Mouse (Mus musculus) CH12.LX (cell line): ENCODE measurements around the gene Sgca. TPM values are rescaled to one million over a fixed set of nuclear protein-coding genes. Genes with fewer than 3 reads are reported as not detected.

Experiments
- DNase-seq: peaks from one replicate; pipeline ENCODE4 v3.0.0-alpha.2; 2013; ENCODE audit errors: extremely low read depth
- H3K27ac ChIP-seq: 2 replicates; pipeline ENCODE4 v1.5.1; 2012; ENCODE audit warnings: low read depth, mild to moderate bottlenecking, control low read depth, moderate library complexity; ENCODE audit not compliant: insufficient read depth
- H3K27me3 ChIP-seq: replicated peaks from 2 replicates; pipeline ENCODE3; 2012; ENCODE audit warnings: inconsistent platforms
- H3K36me3 ChIP-seq, 2 experiments: replicated peaks in 1 of 2; 2 replicates each; pipeline versions ENCODE3 to v1.6.1; 2012; ENCODE audit warnings: inconsistent platforms in 1 of 2, low read length in 1 of 2, mild to moderate bottlenecking in 1 of 2, mixed read lengths in 1 of 2, moderate library complexity in 1 of 2; ENCODE audit not compliant: control insufficient read depth in 1 of 2, insufficient read depth in 1 of 2
- H3K4me1 ChIP-seq, 2 experiments: 2 replicates each; pipeline ENCODE4 v1.6.1; 2012; ENCODE audit warnings: inconsistent platforms in 1 of 2, moderate library complexity in 1 of 2; ENCODE audit not compliant: insufficient read depth in 2 of 2, control insufficient read depth in 1 of 2
- H3K4me2 ChIP-seq: 2 replicates; pipeline ENCODE4 v1.6.1; 2012; ENCODE audit warnings: low read depth, mild to moderate bottlenecking, control low read depth; ENCODE audit not compliant: poor library complexity, insufficient read depth, severe bottlenecking
- H3K4me3 ChIP-seq, 3 experiments: fragments of 150-350 bp in 1 of 3; sonication (generic) in 1 of 3; replicated peaks in 1 of 3; 2 replicates each; pipeline versions ENCODE3 to v1.5.1; 2011 to 2012; ENCODE audit warnings: low read depth in 2 of 3, low read length in 2 of 3, mild to moderate bottlenecking in 2 of 3, moderate library complexity in 2 of 3, control low read depth in 1 of 3, improper control_type of control experiment in 1 of 3, inconsistent platforms in 1 of 3, mixed read lengths in 1 of 3; ENCODE audit not compliant: poor library complexity in 1 of 3
- H3K79me2 ChIP-seq: replicated peaks from 2 replicates; pipeline ENCODE4 v1.6.1; 2012; ENCODE audit warnings: mild to moderate bottlenecking, moderate library complexity; ENCODE audit not compliant: control insufficient read depth, poor library complexity, insufficient read depth, severe bottlenecking; ENCODE audit errors: extremely low read depth
- H3K9ac ChIP-seq: 2 replicates; pipeline ENCODE4 v1.6.1; 2012; ENCODE audit warnings: low read depth, mild to moderate bottlenecking, control low read depth, moderate library complexity; ENCODE audit not compliant: insufficient read depth
- H3K9me3 ChIP-seq: replicated peaks from 2 replicates; pipeline ENCODE3; 2012; ENCODE audit warnings: low read length, inconsistent platforms, mixed read lengths
- CHD2 ChIP-seq: IDR thresholded peaks from 2 replicates; pipeline ENCODE4 v1.6.1; 2011; ENCODE audit warnings: low read length, improper control_type of control experiment
- CTCF ChIP-seq, 2 experiments: IDR thresholded peaks in 1 of 2; conservative IDR thresholded peaks in 1 of 2; 2 replicates each; pipeline ENCODE4 v1.5.1; 2011 to 2012; ENCODE audit warnings: low read depth in 2 of 2, low read length in 2 of 2, improper control_type of control experiment in 1 of 2, inconsistent platforms in 1 of 2, mild to moderate bottlenecking in 1 of 2, moderate library complexity in 1 of 2
- E2F4 ChIP-seq: IDR thresholded peaks from 2 replicates; pipeline ENCODE4 v1.6.1; 2011; ENCODE audit warnings: low read depth, low read length, improper control_type of control experiment; ENCODE audit not compliant: insufficient replicate concordance
- ELF1 ChIP-seq: IDR thresholded peaks from 2 replicates; pipeline ENCODE4 v1.6.1; 2014; ENCODE audit warnings: low read depth, mild to moderate bottlenecking, inconsistent platforms, low read length, improper control_type of control experiment
- GABPA ChIP-seq: IDR thresholded peaks from 2 replicates; pipeline ENCODE4 v1.6.1; 2012; ENCODE audit warnings: low read depth, low read length, improper control_type of control experiment, inconsistent platforms; ENCODE audit not compliant: insufficient replicate concordance
- IRF4 ChIP-seq: IDR thresholded peaks from 2 replicates; pipeline ENCODE4 v1.6.1; 2014; ENCODE audit warnings: low read depth, mild to moderate bottlenecking, inconsistent platforms, low read length, improper control_type of control experiment
- JUN ChIP-seq: IDR thresholded peaks from 2 replicates; pipeline ENCODE4 v1.6.1; 2011; ENCODE audit warnings: low read depth, mild to moderate bottlenecking, low read length, improper control_type of control experiment, moderate library complexity; ENCODE audit not compliant: insufficient read depth
- MAFK ChIP-seq: IDR thresholded peaks from 2 replicates; pipeline ENCODE4 v1.6.1; 2011; ENCODE audit warnings: low read length, improper control_type of control experiment; ENCODE audit not compliant: insufficient replicate concordance
- MAX ChIP-seq: IDR thresholded peaks from 2 replicates; pipeline ENCODE4 v1.6.1; 2011; ENCODE audit warnings: low read length, improper control_type of control experiment
- MYC ChIP-seq: IDR thresholded peaks from 2 replicates; pipeline ENCODE4 v1.6.1; 2011; ENCODE audit warnings: low read depth, mild to moderate bottlenecking, improper control_type of control experiment, low read length
- NRF1 ChIP-seq: IDR thresholded peaks from 2 replicates; pipeline ENCODE4 v1.6.1; 2014; ENCODE audit warnings: low read depth, mild to moderate bottlenecking, inconsistent platforms, low read length, improper control_type of control experiment, moderate library complexity
- PAX5 ChIP-seq: IDR thresholded peaks from 2 replicates; pipeline ENCODE4 v1.6.1; 2012; ENCODE audit warnings: low read length, inconsistent platforms, mixed read lengths
- POLR2A ChIP-seq: IDR thresholded peaks from 2 replicates; pipeline ENCODE4 v1.6.1; 2011; ENCODE audit warnings: low read depth, mild to moderate bottlenecking, improper control_type of control experiment, low read length
- SIN3A ChIP-seq: IDR thresholded peaks from 2 replicates; pipeline ENCODE4 v1.6.1; 2012; ENCODE audit warnings: low read length, improper control_type of control experiment, inconsistent platforms
- SMC3 ChIP-seq: IDR thresholded peaks from 2 replicates; pipeline ENCODE4 v1.6.1; 2011; ENCODE audit warnings: low read depth, low read length, improper control_type of control experiment
- TCF12 ChIP-seq: IDR thresholded peaks from 2 replicates; pipeline ENCODE4 v1.6.1; 2014; ENCODE audit warnings: low read depth, mild to moderate bottlenecking, inconsistent platforms, low read length, improper control_type of control experiment
- UBTF ChIP-seq: IDR thresholded peaks from 2 replicates; pipeline ENCODE4 v1.6.1; 2012; ENCODE audit warnings: low read depth, mild to moderate bottlenecking, inconsistent platforms, low read length, improper control_type of control experiment, moderate library complexity
- USF1 ChIP-seq: IDR thresholded peaks from 2 replicates; pipeline ENCODE4 v1.6.1; 2014; ENCODE audit warnings: low read depth, mild to moderate bottlenecking, inconsistent platforms, low read length, improper control_type of control experiment
- USF2 ChIP-seq: conservative IDR thresholded peaks from 2 replicates; pipeline ENCODE4 v1.6.1; 2011; ENCODE audit warnings: low read depth, low read length, improper control_type of control experiment
- ZC3H11A ChIP-seq: IDR thresholded peaks from 2 replicates; pipeline ENCODE4 v1.6.1; 2012; ENCODE audit warnings: low read depth, mild to moderate bottlenecking, inconsistent platforms, low read length, improper control_type of control experiment
- ZKSCAN1 ChIP-seq: IDR thresholded peaks from 2 replicates; pipeline ENCODE4 v1.6.1; 2012; ENCODE audit warnings: low read depth, inconsistent platforms, low read length, improper control_type of control experiment, borderline replicate concordance
- dilution Hi-C: fragments of 300-500 bp; cut with MboI; formaldehyde crosslinking; loops from 2 replicates; pipeline ENCODE4 v1.14.3; 2020; ENCODE audit warnings: low sequenced_read_pairs; ENCODE audit not compliant: extremely low pct_unique_long_range_greater_than_20kb, extremely low pct_ligation_motif_present
- in situ Hi-C: fragments of 300-500 bp; cut with MboI; formaldehyde crosslinking; loops from 3 replicates; pipeline ENCODE4 v1.14.3; 2019; ENCODE audit warnings: low sequenced_read_pairs, low pct_ligation_motif_present, low pct_unique_long_range_greater_than_20kb, mixed read lengths
- polyA plus RNA-seq: library from polyadenylated mRNA; unstranded; fragments of >175 nt; gene quantifications from 2 replicates; pipeline ENCODE4 v1.2.1, GENCODE M21; 2012; ENCODE audit warnings: low read depth; ENCODE audit not compliant: insufficient read length
- total RNA-seq, 2 experiments: library from RNA; depleted of rRNA; stranded (reverse); fragments of 300-350 nt in 1 of 2; fragments of >200 nt in 1 of 2; gene quantifications; 2 replicates each; pipeline ENCODE4 v1.2.3; 2012 to 2014

The Sgca gene
- total and polyA plus RNA-seq, 3 experiments = 0.08 to 0.39 TPM; not detected in 1

GRCm38 (mm10) chr11:95009629-95010014 is 33.5 kb upstream of the Sgca start, which contains the start of gene Samd14:
TSS of gene Samd14 (plus strand) at chr11:95009879.
- H3K27me3 ChIP-seq = peaks cover 64% of the 10 kb centered on the region
- H3K4me2 ChIP-seq = peak within 1 kb of the TSS; percentile 86
- DNase-seq = no peak
- peaks cover 5 to 14% of the 10 kb centered on the region in 2 experiments for H3K36me3 ChIP-seq
- in situ Hi-C loops (no loop called here), dilution Hi-C loops (no loop called here)
- no peak within 1 kb of the TSS for H3K27ac ChIP-seq
- H3K4me3 ChIP-seq = peak within 1 kb of the TSS; percentile 27 to 50 (median 43)
- peak within 1 kb of the TSS; percentile 39 for H3K9ac ChIP-seq
- peaks cover 4% of the 10 kb centered on the region for H3K9me3 ChIP-seq
- peaks cover 2 to 21% of the 10 kb centered on the region in 2 experiments; a peak in 2 of 4 replicates for H3K4me1 ChIP-seq
- H3K79me2 ChIP-seq = no peaks in the 10 kb centered on the region
- TF ChIP-seq MAFK = no peak
- TF ChIP-seq POLR2A = 0 out of 2 replicates have a peak, but pooled peaks have one; percentile 20
- TF ChIP-seq NRF1 = peak; percentile 78

GRCm38 (mm10) chr11:95008661-95009628 is 32.8 kb upstream of the Sgca start:
- DNase-seq = no peak
- H3K36me3 ChIP-seq = peaks cover 5 to 20% of the 10 kb centered on the region in 2 experiments
- TF ChIP-seq CTCF (conservative IDR thresholded peaks at IDR 0.05 in 1 of 2, IDR thresholded peaks at IDR 0.05 in 1 of 2; ENCODE audit: low read depth in 2 of 2, low read length in 2 of 2) = no peak
- TF ChIP-seq POLR2A = no peak; the same call in 1 of the 2 replicates
- TF ChIP-seq CHD2 = no peak
- no peak for TF ChIP-seq IRF4
- no peak for TF ChIP-seq GABPA
- TF ChIP-seq MAX = no peak
- TF ChIP-seq MAFK = no peak
- TF ChIP-seq PAX5 = no peak
- TF ChIP-seq JUN = no peak
- no peak for TF ChIP-seq ZC3H11A
- no peak for TF ChIP-seq USF1
- no peak; the same call in 1 of the 2 replicates for TF ChIP-seq ELF1
- TF ChIP-seq ZKSCAN1 = no peak
- no peak for TF ChIP-seq SIN3A
- no peak for TF ChIP-seq USF2
- TF ChIP-seq TCF12 = no peak
- no peak for TF ChIP-seq MYC
- no peak for TF ChIP-seq E2F4
- no peak for TF ChIP-seq SMC3
- TF ChIP-seq UBTF = no peak
- peak overlapping the region; percentile 39 for H3K9ac ChIP-seq
- H3K79me2 ChIP-seq = no peaks in the 10 kb centered on the region
- peaks cover 2 to 21% of the 10 kb centered on the region in 2 experiments; a peak in 2 of 4 replicates for H3K4me1 ChIP-seq
- peak overlapping the region; percentile 27 to 50 (median 43) for H3K4me3 ChIP-seq
- no peak overlapping the region for H3K27ac ChIP-seq
- peaks cover 57% of the 10 kb centered on the region for H3K27me3 ChIP-seq
- H3K4me2 ChIP-seq = peak overlapping the region; percentile 86
- in situ Hi-C loops (no loop called here), dilution Hi-C loops (no loop called here)
- peaks cover 4% of the 10 kb centered on the region for H3K9me3 ChIP-seq
